Mouse (Mus musculus) layer of hippocampus, adult 9-10 months (tissue): ENCODE measurements around the gene P4hb.
A peak's percentile ranks its signal among the peaks of the same experiment; 100 is the strongest.
"Not testable (repeated sequence)": the region's sequence is repeated elsewhere in the genome, so short reads cannot be mapped to it uniquely, and the experiment has no call there.

Experiments
- DNase-seq: peaks from one replicate; pipeline ENCODE4 v3.0.0; 2022; ENCODE audit warnings: low spot score

Gene P4hb

GRCm38 (mm10) chr11:120572417-120572751 lies 669 bp downstream of the P4hb start:
- DNase-seq, result no peak

- no peak for DNase-seq
Observed at GRCm38 (mm10) chr11:120571754-120572416, 1.2 kb downstream of the P4hb start.

GRCm38 (mm10) chr11:120571122-120571521 lies 1.9 kb downstream of the P4hb start:
- DNase-seq, result no peak

- DNase-seq, result no peak
Observed at GRCm38 (mm10) chr11:120568324-120568723, 4.7 kb downstream of the P4hb start.

- no peak for DNase-seq
Observed at GRCm38 (mm10) chr11:120565114-120565513, 7.9 kb downstream of the P4hb start.

GRCm38 (mm10) chr11:120562949-120563348 lies 10.1 kb downstream of the P4hb start:
- DNase-seq, result no peak

- no peak for DNase-seq
Observed at GRCm38 (mm10) chr11:120560952-120561728, 11.9 kb downstream of the P4hb start.

GRCm38 (mm10) chr11:120558843-120559242 lies 14.2 kb downstream of the P4hb start:
- not testable (repeated sequence) for DNase-seq

GRCm38 (mm10) chr11:120555260-120555659 lies 17.8 kb downstream of the P4hb start:
- no peak for DNase-seq

GRCm38 (mm10) chr11:120554834-120555233 lies 18.2 kb downstream of the P4hb start:
- DNase-seq, result no peak

- DNase-seq, result no peak
Observed at GRCm38 (mm10) chr11:120552736-120553135, 20.3 kb downstream of the P4hb start.

- no peak for DNase-seq
Observed at GRCm38 (mm10) chr11:120550810-120551440, 22.1 kb downstream of the P4hb start, which contains the start of gene Ppp1r27. Gene Ppp1r27 (minus strand): TSS chr11:120551132.

GRCm38 (mm10) chr11:120549986-120550809 lies 22.9 kb downstream of the P4hb start:
- no peak for DNase-seq

GRCm38 (mm10) chr11:120549168-120549945 lies 23.7 kb downstream of the P4hb start, which contains the start of gene Mcrip1:
Gene Mcrip1 (minus strand): TSS chr11:120549727.
- DNase-seq, result peak; percentile 64

- DNase-seq, result no peak
Observed at GRCm38 (mm10) chr11:120548786-120549167, 24.3 kb downstream of the P4hb start.

GRCm38 (mm10) chr11:120548214-120548613 lies 24.8 kb downstream of the P4hb start:
- no peak for DNase-seq

- no peak for DNase-seq
Observed at GRCm38 (mm10) chr11:120547469-120547868, 25.6 kb downstream of the P4hb start.

GRCm38 (mm10) chr11:120545964-120546363 lies 27.1 kb downstream of the P4hb start:
- DNase-seq, result no peak

GRCm38 (mm10) chr11:120542376-120542775 lies 30.7 kb downstream of the P4hb start:
- no peak for DNase-seq

- no peak for DNase-seq
Observed at GRCm38 (mm10) chr11:120541907-120542306, 31.1 kb downstream of the P4hb start.

- DNase-seq, result no peak
Observed at GRCm38 (mm10) chr11:120539285-120540014, 33.6 kb downstream of the P4hb start.
